Mouse (Mus musculus): Measurements from ENCODE around the gene Rab20. TPM values are rescaled to one million over a fixed set of nuclear protein-coding genes. Genes with fewer than 3 reads are reported as not detected.

Rab20 gene
- polyA plus RNA-seq, 1 experiment from 2014 or later, result 47.8 TPM

- Histone ChIP-seq H3K9ac (ENCODE audit: low read length) (no peak overlapping the region), H3K36me3 (ENCODE audit: control insufficient read depth, insufficient read depth) (peaks cover 8% of the 10 kb centered on the region), H3K4me1 (ENCODE audit: control insufficient read depth, insufficient read depth, low read length) (peaks cover 38% of the 10 kb centered on the region), H3K4me3 (ENCODE audit: low read length) (no peak overlapping the region), H3K27ac (ENCODE audit: low read length) (peak overlapping the region; percentile 62), H3K9me3 (replicated peaks; ENCODE audit: control insufficient read depth, low read length) (0 out of 2 replicates have a peak, but pooled peaks cover 5% of the 10 kb centered on the region), H3K27me3 (ENCODE audit: control insufficient read depth, insufficient read depth, low read length) (no peaks in the 10 kb centered on the region), H3K4me2 (ENCODE audit: low read depth, low read length) (no peak overlapping the region)
- no peak for ATAC-seq (replicated peaks; ENCODE audit: extremely low read depth, insufficient read depth, low FRiP score)
- WGBS, result 45% methylated on average over 2 of the region's 2 CpGs
Observed at GRCm38 (mm10) chr8:11463541-11463888, 15.0 kb downstream of the Rab20 start.

GRCm38 (mm10) chr8:11462641-11463040 lies 15.9 kb downstream of the Rab20 start:
- Histone ChIP-seq H3K4me3 (ENCODE audit: low read length) (no peak overlapping the region), H3K4me2 (ENCODE audit: low read depth, low read length) (no peak overlapping the region), H3K9me3 (replicated peaks; ENCODE audit: control insufficient read depth, low read length) (0 out of 2 replicates have a peak, but pooled peaks cover 5% of the 10 kb centered on the region), H3K27ac (ENCODE audit: low read length) (no peak overlapping the region), H3K36me3 (ENCODE audit: control insufficient read depth, insufficient read depth) (peaks cover 3% of the 10 kb centered on the region), H3K27me3 (ENCODE audit: control insufficient read depth, insufficient read depth, low read length) (no peaks in the 10 kb centered on the region), H3K9ac (ENCODE audit: low read length) (no peak overlapping the region), H3K4me1 (ENCODE audit: control insufficient read depth, insufficient read depth, low read length) (peaks cover 47% of the 10 kb centered on the region)
- WGBS, result 94% methylated on average over 4 of the region's 4 CpGs
- no peak for ATAC-seq (replicated peaks; ENCODE audit: extremely low read depth, insufficient read depth, low FRiP score)

GRCm38 (mm10) chr8:11461847-11462246 lies 16.7 kb downstream of the Rab20 start:
- H3K4me3 ChIP-seq (ENCODE audit: low read length), result no peak overlapping the region
- H3K9ac ChIP-seq (ENCODE audit: low read length), result 0 out of 2 replicates have a peak overlapping the region, but pooled peaks have one; percentile 17
- peak overlapping the region; percentile 20; the same call in 1 of the 2 replicates for H3K27ac ChIP-seq (ENCODE audit: low read length)
- ATAC-seq (replicated peaks; ENCODE audit: extremely low read depth, insufficient read depth, low FRiP score), result no peak
- H3K27me3 ChIP-seq (ENCODE audit: control insufficient read depth, insufficient read depth, low read length), result no peaks in the 10 kb centered on the region
- H3K4me1 ChIP-seq (ENCODE audit: control insufficient read depth, insufficient read depth, low read length), result peaks cover 54% of the 10 kb centered on the region
- no peaks in the 10 kb centered on the region for H3K36me3 ChIP-seq (ENCODE audit: control insufficient read depth, insufficient read depth)
- H3K9me3 ChIP-seq (replicated peaks; ENCODE audit: control insufficient read depth, low read length), result no peaks in the 10 kb centered on the region
- WGBS, result 30% methylated on average over 2 of the region's 2 CpGs
- no peak overlapping the region for H3K4me2 ChIP-seq (ENCODE audit: low read depth, low read length)

DNA sequence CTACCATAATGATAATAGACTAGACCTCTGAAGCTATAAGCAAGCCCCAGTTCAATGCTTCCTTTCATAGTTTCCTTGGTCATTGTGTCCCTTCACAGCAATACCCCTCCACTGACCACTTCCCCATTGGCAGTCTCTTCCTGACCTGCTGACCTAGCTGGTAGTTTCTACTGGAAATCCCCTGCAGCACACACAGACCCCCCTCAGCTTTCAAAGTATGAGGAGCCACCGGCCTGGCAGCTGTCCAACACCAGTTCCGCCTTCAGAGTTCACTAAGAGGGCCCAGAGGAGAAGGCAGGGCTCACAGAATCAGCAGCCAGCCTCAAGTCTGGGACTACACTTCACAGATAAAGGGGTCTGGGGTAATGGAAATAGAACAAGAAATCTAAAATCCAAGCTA lies 17.6 kb downstream of the Rab20 start:
- WGBS, result 10% methylated on average over 2 of the region's 2 CpGs
- no peak for ATAC-seq (replicated peaks; ENCODE audit: extremely low read depth, insufficient read depth, low FRiP score)
- H3K27me3 ChIP-seq (ENCODE audit: control insufficient read depth, insufficient read depth, low read length), result no peaks in the 10 kb centered on the region
- H3K36me3 ChIP-seq (ENCODE audit: control insufficient read depth, insufficient read depth), result no peaks in the 10 kb centered on the region
- peaks cover 54% of the 10 kb centered on the region for H3K4me1 ChIP-seq (ENCODE audit: control insufficient read depth, insufficient read depth, low read length)
- H3K27ac ChIP-seq (ENCODE audit: low read length), result 0 out of 2 replicates have a peak overlapping the region, but pooled peaks have one; percentile 12
- H3K9me3 ChIP-seq (replicated peaks; ENCODE audit: control insufficient read depth, low read length), result no peaks in the 10 kb centered on the region
- no peak overlapping the region for H3K9ac ChIP-seq (ENCODE audit: low read length)
- no peak overlapping the region for H3K4me2 ChIP-seq (ENCODE audit: low read depth, low read length)
- no peak overlapping the region for H3K4me3 ChIP-seq (ENCODE audit: low read length)

DNA sequence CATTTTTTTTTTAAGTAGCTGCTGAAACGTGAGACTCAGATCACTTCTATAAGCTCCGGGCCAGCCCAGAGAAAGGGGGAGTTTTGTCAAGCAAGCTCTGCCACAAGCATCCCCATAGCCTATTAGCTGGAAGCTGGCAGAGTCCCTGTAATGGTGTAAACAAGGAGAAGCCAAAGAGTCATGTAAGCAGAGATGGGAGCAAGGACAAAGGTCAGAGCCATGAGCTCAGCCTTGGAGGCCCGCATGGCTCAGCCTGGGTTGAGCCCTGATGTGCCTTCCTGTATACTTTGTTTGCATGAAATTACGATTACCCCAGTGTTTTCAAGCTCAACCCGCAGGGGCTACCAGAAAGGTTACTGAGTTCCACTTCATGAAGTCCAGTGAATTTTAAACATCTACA lies 19.5 kb downstream of the Rab20 start:
- no peak for ATAC-seq (replicated peaks; ENCODE audit: extremely low read depth, insufficient read depth, low FRiP score)
- Histone ChIP-seq H3K4me2 (ENCODE audit: low read depth, low read length) (no peak overlapping the region), H3K27me3 (ENCODE audit: control insufficient read depth, insufficient read depth, low read length) (no peaks in the 10 kb centered on the region), H3K27ac (ENCODE audit: low read length) (peak overlapping the region; percentile 54; the same call in 1 of the 2 replicates), H3K36me3 (ENCODE audit: control insufficient read depth, insufficient read depth) (no peaks in the 10 kb centered on the region), H3K4me3 (ENCODE audit: low read length) (no peak overlapping the region), H3K9ac (ENCODE audit: low read length) (no peak overlapping the region), H3K4me1 (ENCODE audit: control insufficient read depth, insufficient read depth, low read length) (peaks cover 46% of the 10 kb centered on the region), H3K9me3 (replicated peaks; ENCODE audit: control insufficient read depth, low read length) (no peaks in the 10 kb centered on the region)
- WGBS, result 53% methylated on average over 5 of the region's 5 CpGs

GRCm38 (mm10) chr8:11457981-11458836 lies 20.3 kb downstream of the Rab20 start:
- Histone ChIP-seq H3K4me3 (ENCODE audit: low read length) (no peak overlapping the region), H3K4me2 (ENCODE audit: low read depth, low read length) (no peak overlapping the region), H3K4me1 (ENCODE audit: control insufficient read depth, insufficient read depth, low read length) (peaks cover 40% of the 10 kb centered on the region), H3K36me3 (ENCODE audit: control insufficient read depth, insufficient read depth) (0 out of 2 replicates have a peak, but pooled peaks cover 3% of the 10 kb centered on the region), H3K27me3 (ENCODE audit: control insufficient read depth, insufficient read depth, low read length) (no peaks in the 10 kb centered on the region), H3K27ac (ENCODE audit: low read length) (peak overlapping the region; percentile 78), H3K9ac (ENCODE audit: low read length) (no peak overlapping the region), H3K9me3 (replicated peaks; ENCODE audit: control insufficient read depth, low read length) (no peaks in the 10 kb centered on the region)
- ATAC-seq (replicated peaks; ENCODE audit: extremely low read depth, insufficient read depth, low FRiP score), result no peak
- WGBS, result 35% methylated on average over 12 of the region's 12 CpGs

DNA sequence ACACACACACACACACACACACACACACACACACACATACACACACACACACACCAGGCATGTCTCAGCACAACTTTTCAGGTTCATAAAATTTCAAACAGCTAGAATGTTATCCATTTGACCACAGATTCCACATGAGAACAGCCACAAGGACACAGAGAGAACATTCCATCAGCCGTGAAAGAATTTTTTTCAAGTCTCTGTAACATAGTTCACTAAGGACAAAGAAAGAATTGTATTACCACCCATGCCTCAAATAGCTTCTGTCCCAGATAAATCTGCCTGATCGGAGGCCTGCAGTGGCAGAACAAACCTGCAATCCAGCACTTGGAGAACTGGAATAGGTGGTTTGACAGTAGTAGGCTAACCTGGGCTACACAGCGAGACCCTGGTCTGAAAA lies 21.2 kb downstream of the Rab20 start:
- WGBS, result 43% methylated on average over 3 of the region's 3 CpGs
- 0 out of 2 replicates have a peak overlapping the region, but pooled peaks have one; percentile 39 for H3K9ac ChIP-seq (ENCODE audit: low read length)
- peak overlapping the region; percentile 78 for H3K27ac ChIP-seq (ENCODE audit: low read length)

DNA sequence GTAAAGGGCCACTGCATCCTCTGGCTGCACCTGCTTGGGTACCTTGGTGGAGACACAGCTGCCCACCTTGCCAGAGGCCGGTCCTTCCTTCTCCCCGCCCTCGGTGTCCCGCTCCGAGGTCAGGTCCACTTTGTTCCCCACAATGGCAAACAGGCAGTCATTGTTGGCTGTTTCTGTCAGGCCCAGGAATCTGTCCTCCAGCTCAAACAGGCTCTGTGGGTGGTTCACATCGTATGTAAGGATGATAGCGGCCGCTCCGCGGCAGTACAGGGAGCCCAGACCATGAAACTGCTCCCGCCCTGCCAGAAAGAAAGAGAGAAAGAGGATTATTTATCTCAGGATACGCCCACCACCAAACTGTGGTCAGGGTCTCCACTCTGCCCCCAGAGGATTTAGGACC lies 24.3 kb downstream of the Rab20 start:
- Histone ChIP-seq H3K4me2 (ENCODE audit: low read depth, low read length) (no peak overlapping the region), H3K27me3 (ENCODE audit: control insufficient read depth, insufficient read depth, low read length) (no peaks in the 10 kb centered on the region), H3K4me3 (ENCODE audit: low read length) (no peak overlapping the region), H3K27ac (ENCODE audit: low read length) (no peak overlapping the region), H3K4me1 (ENCODE audit: control insufficient read depth, insufficient read depth, low read length) (peaks cover 46% of the 10 kb centered on the region), H3K9me3 (replicated peaks; ENCODE audit: control insufficient read depth, low read length) (no peaks in the 10 kb centered on the region), H3K36me3 (ENCODE audit: control insufficient read depth, insufficient read depth) (0 out of 2 replicates have a peak, but pooled peaks cover 3% of the 10 kb centered on the region), H3K9ac (ENCODE audit: low read length) (no peak overlapping the region)
- 70% methylated on average over 12 of the region's 12 CpGs for WGBS
- no peak for ATAC-seq (replicated peaks; ENCODE audit: extremely low read depth, insufficient read depth, low FRiP score)

More for the DNA sequence above, 21.2 kb downstream of the Rab20 start:
- Histone ChIP-seq H3K4me3 (ENCODE audit: low read length) (no peak overlapping the region), H3K36me3 (ENCODE audit: control insufficient read depth, insufficient read depth) (0 out of 2 replicates have a peak, but pooled peaks cover 3% of the 10 kb centered on the region), H3K4me1 (ENCODE audit: control insufficient read depth, insufficient read depth, low read length) (peaks cover 43% of the 10 kb centered on the region), H3K9me3 (replicated peaks; ENCODE audit: control insufficient read depth, low read length) (no peaks in the 10 kb centered on the region), H3K4me2 (ENCODE audit: low read depth, low read length) (no peak overlapping the region), H3K27me3 (ENCODE audit: control insufficient read depth, insufficient read depth, low read length) (no peaks in the 10 kb centered on the region)
- ATAC-seq (replicated peaks; ENCODE audit: extremely low read depth, insufficient read depth, low FRiP score), result no peak

DNA sequence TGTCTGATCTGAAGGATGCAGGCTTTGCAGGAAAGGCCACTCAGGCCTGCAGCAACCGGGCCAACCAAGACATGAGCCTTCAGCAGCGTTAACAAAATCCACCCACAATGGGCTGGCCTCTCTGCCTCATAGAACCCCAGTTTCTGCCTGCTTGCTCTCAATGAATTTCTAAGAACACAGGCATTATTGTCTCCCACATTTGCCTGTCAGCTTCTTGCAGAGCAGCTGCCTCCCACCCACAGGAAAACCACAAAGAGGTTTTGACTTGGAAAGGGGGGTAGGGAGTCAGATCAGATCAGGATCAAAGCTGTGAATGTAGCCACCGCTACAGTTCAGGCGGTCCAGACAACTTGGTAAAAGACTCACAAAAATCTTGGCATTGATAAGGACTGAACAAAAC lies 25.5 kb downstream of the Rab20 start:
- H3K27ac ChIP-seq (ENCODE audit: low read length), result no peak overlapping the region
- no peaks in the 10 kb centered on the region for H3K27me3 ChIP-seq (ENCODE audit: control insufficient read depth, insufficient read depth, low read length)
- H3K36me3 ChIP-seq (ENCODE audit: control insufficient read depth, insufficient read depth), result peaks cover 12% of the 10 kb centered on the region
- ATAC-seq (replicated peaks; ENCODE audit: extremely low read depth, insufficient read depth, low FRiP score), result no peak
- H3K9me3 ChIP-seq (replicated peaks; ENCODE audit: control insufficient read depth, low read length), result no peaks in the 10 kb centered on the region
- H3K4me2 ChIP-seq (ENCODE audit: low read depth, low read length), result no peak overlapping the region
- peaks cover 33% of the 10 kb centered on the region for H3K4me1 ChIP-seq (ENCODE audit: control insufficient read depth, insufficient read depth, low read length)
- no peak overlapping the region for H3K4me3 ChIP-seq (ENCODE audit: low read length)
- H3K9ac ChIP-seq (ENCODE audit: low read length), result no peak overlapping the region
- WGBS, result 57% methylated on average over 4 of the region's 4 CpGs
